Mouse (Mus musculus): ENCODE measurements around the gene Nell2. TPM values are rescaled to one million over a fixed set of nuclear protein-coding genes. Genes with fewer than 3 reads are reported as not detected.

Gene Nell2
- polyA plus RNA-seq, 2 experiments: 0.20 TPM

- ATAC-seq (ENCODE audit: insufficient read depth): no peak
- H3K4me3 ChIP-seq (ENCODE audit: insufficient read depth in 1 of 2, low read depth in 2 of 2, low read length in 2 of 2): no peak overlapping the region
- no peaks in the 10 kb centered on the region for H3K36me3 ChIP-seq (replicated peaks; ENCODE audit: control insufficient read depth, insufficient read depth, low read depth)
- H3K27ac ChIP-seq: no peak overlapping the region
- 81% methylated on average over 8 of the region's 8 CpGs for WGBS (ENCODE audit: insufficient replicate concordance)
- DNase-seq (ENCODE audit: low read depth in 3 of 3, low spot score in 3 of 3): no peak
- H3K9ac ChIP-seq (replicated peaks): no peak overlapping the region
- H3K9me3 ChIP-seq (ENCODE audit: control insufficient read depth, low read length): no peaks in the 10 kb centered on the region
- H3K27me3 ChIP-seq (ENCODE audit: control insufficient read depth, insufficient read depth, low read length): no peaks in the 10 kb centered on the region
- H3K4me1 ChIP-seq (replicated peaks; ENCODE audit: control insufficient read depth in 2 of 2, insufficient read depth in 2 of 2, low read length in 1 of 2): no peaks in the 10 kb centered on the region
- no peak for TF ChIP-seq EP300 (IDR thresholded peaks at IDR 0.05; ENCODE audit: low read depth)
- H3K4me2 ChIP-seq (ENCODE audit: low read depth): no peak overlapping the region
These were observed 98.4 kb downstream of the Nell2 start for GRCm38 (mm10) chr15:95430000-95430399.

GRCm38 (mm10) chr15:95428003-95428663 lies 100.2 kb downstream of the Nell2 start:
- DNase-seq (ENCODE audit: low read depth in 3 of 3, low spot score in 3 of 3) (no peak), ATAC-seq (ENCODE audit: insufficient read depth) (no peak)
- H3K4me2 ChIP-seq (ENCODE audit: low read depth): no peak overlapping the region
- H3K27me3 ChIP-seq (ENCODE audit: control insufficient read depth, insufficient read depth, low read length): no peaks in the 10 kb centered on the region
- no peak overlapping the region for H3K27ac ChIP-seq
- H3K9me3 ChIP-seq (ENCODE audit: control insufficient read depth, low read length): no peaks in the 10 kb centered on the region
- H3K4me1 ChIP-seq (replicated peaks; ENCODE audit: control insufficient read depth in 2 of 2, insufficient read depth in 2 of 2, low read length in 1 of 2): no peaks in the 10 kb centered on the region
- H3K36me3 ChIP-seq (replicated peaks; ENCODE audit: control insufficient read depth, insufficient read depth, low read depth): no peaks in the 10 kb centered on the region
- 63% methylated on average over 7 of the region's 7 CpGs for WGBS (ENCODE audit: insufficient replicate concordance)
- no peak for TF ChIP-seq EP300 (IDR thresholded peaks at IDR 0.05; ENCODE audit: low read depth)
- no peak for TF ChIP-seq CTCF (IDR thresholded peaks at IDR 0.05; ENCODE audit: low read depth)
- no peak overlapping the region for H3K4me3 ChIP-seq (ENCODE audit: insufficient read depth in 1 of 2, low read depth in 2 of 2, low read length in 2 of 2)
- no peak overlapping the region for H3K9ac ChIP-seq (replicated peaks)

GRCm38 (mm10) chr15:95425085-95425484 lies 103.3 kb downstream of the Nell2 start:
- Histone ChIP-seq H3K27me3 (ENCODE audit: control insufficient read depth, insufficient read depth, low read length) (no peaks in the 10 kb centered on the region), H3K4me3 (ENCODE audit: insufficient read depth in 1 of 2, low read depth in 2 of 2, low read length in 2 of 2) (no peak overlapping the region), H3K4me2 (ENCODE audit: low read depth) (no peak overlapping the region), H3K36me3 (replicated peaks; ENCODE audit: control insufficient read depth, insufficient read depth, low read depth) (no peaks in the 10 kb centered on the region), H3K9me3 (ENCODE audit: control insufficient read depth, low read length) (no peaks in the 10 kb centered on the region), H3K27ac (no peak overlapping the region), H3K9ac (replicated peaks) (no peak overlapping the region), H3K4me1 (replicated peaks; ENCODE audit: control insufficient read depth in 2 of 2, insufficient read depth in 2 of 2, low read length in 1 of 2) (no peaks in the 10 kb centered on the region)
- DNase-seq (ENCODE audit: low read depth in 3 of 3, low spot score in 3 of 3) (no peak), ATAC-seq (ENCODE audit: insufficient read depth) (no peak)
- 60% methylated on average over 7 of the region's 7 CpGs for WGBS (ENCODE audit: insufficient replicate concordance)
- TF ChIP-seq CTCF (IDR thresholded peaks at IDR 0.05; ENCODE audit: low read depth) (no peak), EP300 (IDR thresholded peaks at IDR 0.05; ENCODE audit: low read depth) (no peak)

- H3K27ac ChIP-seq: no peak overlapping the region
- no peaks in the 10 kb centered on the region for H3K9me3 ChIP-seq (ENCODE audit: control insufficient read depth, low read length)
- H3K9ac ChIP-seq (replicated peaks): no peak overlapping the region
- no peak overlapping the region for H3K4me3 ChIP-seq (ENCODE audit: insufficient read depth in 1 of 2, low read depth in 2 of 2, low read length in 2 of 2)
- WGBS (ENCODE audit: insufficient replicate concordance): 70% methylated on average over 15 of the region's 15 CpGs
- no peaks in the 10 kb centered on the region for H3K4me1 ChIP-seq (replicated peaks; ENCODE audit: control insufficient read depth in 2 of 2, insufficient read depth in 2 of 2, low read length in 1 of 2)
- DNase-seq (ENCODE audit: low read depth in 3 of 3, low spot score in 3 of 3): no peak
- H3K27me3 ChIP-seq (ENCODE audit: control insufficient read depth, insufficient read depth, low read length): no peaks in the 10 kb centered on the region
- TF ChIP-seq CTCF (IDR thresholded peaks at IDR 0.05; ENCODE audit: low read depth): no peak
- TF ChIP-seq EP300 (IDR thresholded peaks at IDR 0.05; ENCODE audit: low read depth): no peak
- H3K36me3 ChIP-seq (replicated peaks; ENCODE audit: control insufficient read depth, insufficient read depth, low read depth): no peaks in the 10 kb centered on the region
- no peak for ATAC-seq (ENCODE audit: insufficient read depth)
- H3K4me2 ChIP-seq (ENCODE audit: low read depth): no peak overlapping the region
These were observed 106.0 kb downstream of the Nell2 start for GRCm38 (mm10) chr15:95422226-95422950.

- WGBS (ENCODE audit: insufficient replicate concordance): 54% methylated on average over 4 of the region's 4 CpGs
- Histone ChIP-seq H3K4me3 (ENCODE audit: insufficient read depth in 1 of 2, low read depth in 2 of 2, low read length in 2 of 2) (no peak overlapping the region), H3K27me3 (ENCODE audit: control insufficient read depth, insufficient read depth, low read length) (no peaks in the 10 kb centered on the region), H3K36me3 (replicated peaks; ENCODE audit: control insufficient read depth, insufficient read depth, low read depth) (no peaks in the 10 kb centered on the region), H3K4me2 (ENCODE audit: low read depth) (no peak overlapping the region), H3K9me3 (ENCODE audit: control insufficient read depth, low read length) (no peaks in the 10 kb centered on the region), H3K9ac (replicated peaks) (no peak overlapping the region), H3K27ac (no peak overlapping the region), H3K4me1 (replicated peaks; ENCODE audit: control insufficient read depth in 2 of 2, insufficient read depth in 2 of 2, low read length in 1 of 2) (no peaks in the 10 kb centered on the region)
- DNase-seq (ENCODE audit: low read depth in 3 of 3, low spot score in 3 of 3) (no peak), ATAC-seq (ENCODE audit: insufficient read depth) (no peak)
- no peak for TF ChIP-seq EP300 (IDR thresholded peaks at IDR 0.05; ENCODE audit: low read depth)
- TF ChIP-seq CTCF (IDR thresholded peaks at IDR 0.05; ENCODE audit: low read depth): no peak
These were observed 109.7 kb downstream of the Nell2 start for GRCm38 (mm10) chr15:95418641-95419040.
